Mouse (Mus musculus): ENCODE results near the gene Adamts14. TPM values are rescaled to one million over a fixed set of nuclear protein-coding genes. Genes with fewer than 3 reads are reported as not detected.

Adamts14 gene
- total RNA-seq, 2 experiments from 2014 or later: 0.73 to 0.75 TPM

GRCm38 (mm10) chr10:61200998-61201397 is 72.2 kb downstream of the Adamts14 start:
- DNase-seq (ENCODE audit: extremely low spot score in 1 of 2, low spot score in 2 of 2): no peak
- intact Hi-C loops (cut with DNase I): loop anchor here (5.0 kb wide), 1 partner anchor 206 kb away; no protein-coding TSS in a partner anchor

GRCm38 (mm10) chr10:61200232-61200820 is 72.9 kb downstream of the Adamts14 start:
- intact Hi-C loops (cut with DNase I): loop anchor here (5.0 kb wide), 1 partner anchor 207 kb away; no protein-coding TSS in a partner anchor
- no peak for DNase-seq (ENCODE audit: extremely low spot score in 1 of 2, low spot score in 2 of 2)

GRCm38 (mm10) chr10:61199566-61200213 is 73.5 kb downstream of the Adamts14 start:
- intact Hi-C loops (cut with DNase I): loop anchor here (1.0 to 5.0 kb wide), 2 partner anchors 137 to 208 kb away; no protein-coding TSS in a partner anchor
- peak; percentile 50 to 77 for DNase-seq (ENCODE audit: extremely low spot score in 1 of 2, low spot score in 2 of 2)

- no peak for DNase-seq (ENCODE audit: extremely low spot score in 1 of 2, low spot score in 2 of 2)
- intact Hi-C loops (cut with DNase I): no loop called here
Measured at GRCm38 (mm10) chr10:61195718-61196291, 77.4 kb downstream of the Adamts14 start.

- no peak for DNase-seq (ENCODE audit: extremely low spot score in 1 of 2, low spot score in 2 of 2)
- intact Hi-C loops (cut with DNase I): no loop called here
Measured at GRCm38 (mm10) chr10:61195216-61195615, 78.0 kb downstream of the Adamts14 start.

- no peak for DNase-seq (ENCODE audit: extremely low spot score in 1 of 2, low spot score in 2 of 2)
- intact Hi-C loops (cut with DNase I): no loop called here
Measured at GRCm38 (mm10) chr10:61194611-61195010, 78.6 kb downstream of the Adamts14 start.

- no peak for DNase-seq (ENCODE audit: extremely low spot score in 1 of 2, low spot score in 2 of 2)
- intact Hi-C loops (cut with DNase I): no loop called here
Measured at GRCm38 (mm10) chr10:61188010-61188409, 85.2 kb downstream of the Adamts14 start.

- intact Hi-C loops (cut with DNase I): no loop called here
- DNase-seq (ENCODE audit: extremely low spot score in 1 of 2, low spot score in 2 of 2): no peak
Measured at GRCm38 (mm10) chr10:61187001-61187400, 86.2 kb downstream of the Adamts14 start.

GRCm38 (mm10) chr10:61179927-61180326 is 93.3 kb downstream of the Adamts14 start:
- intact Hi-C loops (cut with DNase I): no loop called here
- no peak for DNase-seq (ENCODE audit: extremely low spot score in 1 of 2, low spot score in 2 of 2)

- intact Hi-C loops (cut with DNase I): no loop called here
Measured at GRCm38 (mm10) chr10:61178687-61179086, 94.6 kb downstream of the Adamts14 start.

GRCm38 (mm10) chr10:61177751-61178150 is 95.5 kb downstream of the Adamts14 start:
- no peak for DNase-seq (ENCODE audit: extremely low spot score in 1 of 2, low spot score in 2 of 2)
- intact Hi-C loops (cut with DNase I): no loop called here

More at GRCm38 (mm10) chr10:61178687-61179086, 94.6 kb downstream of the Adamts14 start:
- no peak for DNase-seq (ENCODE audit: extremely low spot score in 1 of 2, low spot score in 2 of 2)

GRCm38 (mm10) chr10:61176221-61176790 is 96.9 kb downstream of the Adamts14 start:
- DNase-seq (ENCODE audit: extremely low spot score in 1 of 2, low spot score in 2 of 2): no peak
- intact Hi-C loops (cut with DNase I): no loop called here

- intact Hi-C loops (cut with DNase I): no loop called here
- peak in 1 of 2 experiments; percentile 16 for DNase-seq (ENCODE audit: extremely low spot score in 1 of 2, low spot score in 2 of 2)
Measured at GRCm38 (mm10) chr10:61175442-61176204, 97.6 kb downstream of the Adamts14 start.

- intact Hi-C loops (cut with DNase I): no loop called here
- DNase-seq (ENCODE audit: extremely low spot score in 1 of 2, low spot score in 2 of 2): no peak
Measured at GRCm38 (mm10) chr10:61174711-61175441, 98.4 kb downstream of the Adamts14 start.

- intact Hi-C loops (cut with DNase I): no loop called here
- no peak for DNase-seq (ENCODE audit: extremely low spot score in 1 of 2, low spot score in 2 of 2)
Measured at GRCm38 (mm10) chr10:61172496-61172895, 100.7 kb downstream of the Adamts14 start.

GRCm38 (mm10) chr10:61171654-61172053 is 101.6 kb downstream of the Adamts14 start, which contains the start of gene Tbata:
TSS of gene Tbata (plus strand) at chr10:61171954.
- intact Hi-C loops (cut with DNase I): no loop called here
- no peak for DNase-seq (ENCODE audit: extremely low spot score in 1 of 2, low spot score in 2 of 2)

- DNase-seq (ENCODE audit: extremely low spot score in 1 of 2, low spot score in 2 of 2): no peak
- intact Hi-C loops (cut with DNase I): no loop called here
Measured at GRCm38 (mm10) chr10:61168393-61168792, 104.8 kb downstream of the Adamts14 start.

- no peak for DNase-seq (ENCODE audit: extremely low spot score in 1 of 2, low spot score in 2 of 2)
Measured at GRCm38 (mm10) chr10:61167333-61168096, 105.7 kb downstream of the Adamts14 start.

More at GRCm38 (mm10) chr10:61167333-61168096, 105.7 kb downstream of the Adamts14 start:
- intact Hi-C loops (cut with DNase I): no loop called here
